Mouse (Mus musculus) liver, embryonic 13.5 days (tissue): Measurements from ENCODE around the gene Grk3. TPM values are rescaled to one million over a fixed set of nuclear protein-coding genes. Genes with fewer than 3 reads are reported as not detected.

ENCODE experiments used
- ATAC-seq: fragments of 200-750 bp; cut with Nextera tagmentation; 2 replicates; pipeline ENCODE4 v1.8.0; 2017; ENCODE audit warnings: low read depth, mild to moderate bottlenecking, moderate number of reproducible peaks, moderate library complexity
- DNase-seq: peaks from one replicate; pipeline ENCODE4 v3.0.0; 2022
- H3K27ac ChIP-seq: fragments of 300-500 bp; sonication (generic); 2 replicates; pipeline ENCODE4 v1.5.1; 2015; ENCODE audit warnings: moderate library complexity, mild to moderate bottlenecking, inconsistent platforms
- H3K27me3 ChIP-seq: fragments of 300-500 bp; sonication (generic); 2 replicates; pipeline ENCODE4 v1.6.1; 2015; ENCODE audit warnings: mild to moderate bottlenecking, inconsistent platforms
- H3K36me3 ChIP-seq: fragments of 300-500 bp; sonication (generic); 2 replicates; pipeline ENCODE4 v1.6.1; 2015; ENCODE audit warnings: mild to moderate bottlenecking, inconsistent platforms
- H3K4me1 ChIP-seq: fragments of 300-500 bp; sonication (generic); replicated peaks from 2 replicates; pipeline ENCODE4 v1.6.1; 2015; ENCODE audit warnings: inconsistent platforms
- H3K4me2 ChIP-seq: fragments of 300-500 bp; sonication (generic); 2 replicates; pipeline ENCODE4 v1.6.1; 2015; ENCODE audit warnings: inconsistent platforms, mild to moderate bottlenecking, moderate library complexity
- H3K4me3 ChIP-seq: fragments of 300-500 bp; sonication (generic); replicated peaks from 2 replicates; pipeline ENCODE4 v1.5.1; 2015; ENCODE audit warnings: mild to moderate bottlenecking, inconsistent platforms
- H3K9ac ChIP-seq: fragments of 300-500 bp; sonication (generic); 2 replicates; pipeline ENCODE4 v1.6.1; 2015; ENCODE audit warnings: mild to moderate bottlenecking, inconsistent platforms
- H3K9me3 ChIP-seq: fragments of 300-500 bp; sonication (generic); replicated peaks from 2 replicates; pipeline ENCODE4 v1.6.1; 2016; ENCODE audit warnings: inconsistent platforms
- WGBS: fragments of 180-500 bp; shearing (Covaris S2); methylation state at CpG from one replicate; pipeline ENCODE4 v1.1.7; 2015; ENCODE audit not compliant: insufficient replicate concordance; 5-methylcytosine and 5-hydroxymethylcytosine counted together
- polyA plus RNA-seq: library from polyadenylated mRNA; unstranded; fragments of >200 nt; fragmentation: Nextera tagmentation; extraction: Ambion mirVana; gene quantifications from 2 replicates; pipeline ENCODE4 v1.2.1, GENCODE M21; 2015

The Grk3 gene
- polyA plus RNA-seq, 1 experiment from 2014 or later: 1.7 TPM

- ATAC-seq: no peak
- no peak for DNase-seq
- H3K36me3 ChIP-seq: no peaks in the 10 kb centered on the region
- no peak overlapping the region for H3K4me2 ChIP-seq
- no peaks in the 10 kb centered on the region for H3K27me3 ChIP-seq
- H3K9me3 ChIP-seq: no peaks in the 10 kb centered on the region
- WGBS: 69% methylated on average over 11 of the region's 11 CpGs
- no peak overlapping the region for H3K9ac ChIP-seq
- H3K4me3 ChIP-seq: no peak overlapping the region
- H3K27ac ChIP-seq: no peak overlapping the region
- 0 out of 2 replicates have a peak, but pooled peaks cover 3% of the 10 kb centered on the region for H3K4me1 ChIP-seq
Observed at GRCm38 (mm10) chr5:112932878-112933567, 82.6 kb downstream of the Grk3 start.

GRCm38 (mm10) chr5:112931901-112932300 lies 83.7 kb downstream of the Grk3 start:
- Histone ChIP-seq H3K36me3 (no peaks in the 10 kb centered on the region), H3K9ac (no peak overlapping the region), H3K4me1 (0 out of 2 replicates have a peak, but pooled peaks cover 3% of the 10 kb centered on the region), H3K4me3 (no peak overlapping the region), H3K27ac (no peak overlapping the region), H3K9me3 (no peaks in the 10 kb centered on the region), H3K27me3 (no peaks in the 10 kb centered on the region), H3K4me2 (no peak overlapping the region)
- no peak for DNase-seq
- 64% methylated on average over 5 of the region's 5 CpGs for WGBS
- ATAC-seq: no peak

GRCm38 (mm10) chr5:112928201-112928881 lies 87.2 kb downstream of the Grk3 start:
- no peak for DNase-seq
- H3K9me3 ChIP-seq: no peaks in the 10 kb centered on the region
- no peak overlapping the region for H3K4me2 ChIP-seq
- 0 out of 2 replicates have a peak, but pooled peaks cover 3% of the 10 kb centered on the region for H3K4me1 ChIP-seq
- H3K27me3 ChIP-seq: no peaks in the 10 kb centered on the region
- ATAC-seq: no peak
- no peaks in the 10 kb centered on the region for H3K36me3 ChIP-seq
- H3K4me3 ChIP-seq: no peak overlapping the region
- no peak overlapping the region for H3K27ac ChIP-seq
- no peak overlapping the region for H3K9ac ChIP-seq
- WGBS: 39% methylated on average over 10 of the region's 10 CpGs

- H3K4me3 ChIP-seq: no peak overlapping the region
- H3K4me1 ChIP-seq: 0 out of 2 replicates have a peak, but pooled peaks cover 3% of the 10 kb centered on the region
- no peak for DNase-seq
- 72% methylated on average over 5 of the region's 5 CpGs for WGBS
- H3K4me2 ChIP-seq: no peak overlapping the region
- ATAC-seq: no peak
- no peak overlapping the region for H3K27ac ChIP-seq
- no peaks in the 10 kb centered on the region for H3K36me3 ChIP-seq
- no peaks in the 10 kb centered on the region for H3K27me3 ChIP-seq
- H3K9ac ChIP-seq: no peak overlapping the region
- H3K9me3 ChIP-seq: no peaks in the 10 kb centered on the region
Observed at GRCm38 (mm10) chr5:112925422-112925821, 90.2 kb downstream of the Grk3 start.

GRCm38 (mm10) chr5:112924806-112925205 lies 90.8 kb downstream of the Grk3 start:
- Histone ChIP-seq H3K4me2 (no peak overlapping the region), H3K9ac (no peak overlapping the region), H3K9me3 (no peaks in the 10 kb centered on the region), H3K36me3 (no peaks in the 10 kb centered on the region), H3K4me3 (no peak overlapping the region), H3K27me3 (no peaks in the 10 kb centered on the region), H3K4me1 (0 out of 2 replicates have a peak, but pooled peaks cover 3% of the 10 kb centered on the region), H3K27ac (no peak overlapping the region)
- no peak for DNase-seq
- no peak for ATAC-seq
- 73% methylated on average over 8 of the region's 8 CpGs for WGBS

GRCm38 (mm10) chr5:112923841-112924240 lies 91.8 kb downstream of the Grk3 start:
- Histone ChIP-seq H3K36me3 (no peaks in the 10 kb centered on the region), H3K9ac (no peak overlapping the region), H3K4me1 (0 out of 2 replicates have a peak, but pooled peaks cover 3% of the 10 kb centered on the region), H3K9me3 (no peaks in the 10 kb centered on the region), H3K27ac (no peak overlapping the region), H3K4me2 (no peak overlapping the region), H3K4me3 (no peak overlapping the region), H3K27me3 (no peaks in the 10 kb centered on the region)
- no peak for DNase-seq
- 85% methylated on average over 14 of the region's 14 CpGs for WGBS
- no peak for ATAC-seq

- Histone ChIP-seq H3K27ac (no peak overlapping the region), H3K9me3 (no peaks in the 10 kb centered on the region), H3K4me3 (no peak overlapping the region), H3K4me1 (no peaks in the 10 kb centered on the region), H3K36me3 (no peaks in the 10 kb centered on the region), H3K9ac (no peak overlapping the region), H3K27me3 (no peaks in the 10 kb centered on the region), H3K4me2 (no peak overlapping the region)
- no peak for ATAC-seq
- no peak for DNase-seq
Observed at GRCm38 (mm10) chr5:112921914-112922313, 93.7 kb downstream of the Grk3 start.

- Histone ChIP-seq H3K4me2 (no peak overlapping the region), H3K9me3 (no peaks in the 10 kb centered on the region), H3K4me1 (no peaks in the 10 kb centered on the region), H3K27me3 (no peaks in the 10 kb centered on the region), H3K4me3 (no peak overlapping the region), H3K36me3 (peaks cover 4% of the 10 kb centered on the region; the same call in 1 of the 2 replicates), H3K9ac (no peak overlapping the region), H3K27ac (no peak overlapping the region)
- WGBS: 80% methylated on average over 5 of the region's 5 CpGs
- no peak for DNase-seq
- ATAC-seq: no peak
Observed at GRCm38 (mm10) chr5:112910381-112910780, 105.2 kb downstream of the Grk3 start.

- ATAC-seq: no peak
- H3K4me2 ChIP-seq: no peak overlapping the region
- H3K4me3 ChIP-seq: no peak overlapping the region
Observed at GRCm38 (mm10) chr5:112908169-112908614, 107.4 kb downstream of the Grk3 start.

GRCm38 (mm10) chr5:112907504-112907903 lies 108.1 kb downstream of the Grk3 start:
- DNase-seq (no peak), ATAC-seq (no peak)
- Histone ChIP-seq H3K36me3 (no peaks in the 10 kb centered on the region), H3K9ac (no peak overlapping the region), H3K27me3 (no peaks in the 10 kb centered on the region), H3K4me2 (no peak overlapping the region), H3K9me3 (no peaks in the 10 kb centered on the region), H3K27ac (no peak overlapping the region), H3K4me3 (no peak overlapping the region), H3K4me1 (no peaks in the 10 kb centered on the region)
- WGBS: 59% methylated on average over 6 of the region's 6 CpGs

More at GRCm38 (mm10) chr5:112908169-112908614, 107.4 kb downstream of the Grk3 start:
- Histone ChIP-seq H3K27me3 (no peaks in the 10 kb centered on the region), H3K4me1 (no peaks in the 10 kb centered on the region), H3K9me3 (no peaks in the 10 kb centered on the region), H3K36me3 (no peaks in the 10 kb centered on the region), H3K9ac (no peak overlapping the region), H3K27ac (no peak overlapping the region)
- DNase-seq: no peak
- 18% methylated on average over 2 of the region's 2 CpGs for WGBS

- H3K27ac ChIP-seq: no peak within 1 kb of the TSS
- no peak for DNase-seq
- no peaks in the 10 kb centered on the region for H3K9me3 ChIP-seq
- no peak for ATAC-seq
- no peak within 1 kb of the TSS for H3K4me2 ChIP-seq
- 63% methylated on average over 16 of the region's 17 CpGs for WGBS
- no peaks in the 10 kb centered on the region for H3K36me3 ChIP-seq
- H3K27me3 ChIP-seq: no peaks in the 10 kb centered on the region
- no peak within 1 kb of the TSS for H3K4me3 ChIP-seq
- H3K4me1 ChIP-seq: no peaks in the 10 kb centered on the region
- H3K9ac ChIP-seq: no peak within 1 kb of the TSS
Observed at GRCm38 (mm10) chr5:112895674-112896654, 119.6 kb downstream of the Grk3 start, which contains the start of gene Myo18b. TSS of gene Myo18b (minus strand) at chr5:112896362.
